Mouse (Mus musculus) lung, postnatal 10 days (tissue): Measurements from ENCODE around the gene Gm3298.
"Not testable (repeated sequence)": the region's sequence is repeated elsewhere in the genome, so short reads cannot be mapped to it uniquely, and the experiment has no call there.

Experiments used
- DNase-seq: peaks from one replicate; pipeline ENCODE4 v3.0.0; 2021

Gene Gm3298

DNA sequence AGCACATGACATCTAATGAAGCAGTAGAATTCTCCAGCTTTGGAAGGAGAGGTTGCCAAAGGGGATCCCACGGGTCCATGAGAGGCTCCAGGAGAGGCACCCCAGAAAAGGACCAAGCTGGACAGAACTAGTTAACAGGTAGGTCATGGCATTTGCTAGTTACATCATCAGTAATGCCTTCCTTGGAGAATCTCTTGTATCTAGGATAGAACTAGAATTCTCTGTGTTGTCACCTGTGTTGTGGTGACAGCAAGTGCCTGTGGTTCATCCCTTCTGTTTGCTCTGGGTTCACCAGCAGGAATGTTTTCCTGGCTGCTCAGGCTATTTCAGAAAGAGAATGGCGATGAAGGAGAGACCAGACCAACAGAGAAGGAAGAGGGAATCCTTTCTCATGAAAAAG, at the start of gene Gm3298:
Gene Gm3298, plus strand, starts transcription at position 301 of the 400 bp plus-strand sequence.
- DNase-seq = not testable (repeated sequence)

GRCm38 (mm10) chr14:4983635-4984034, 32.1 kb upstream of the Gm3298 start, which contains the start of gene Gm8297:
Gm8297 (plus strand) TSS chr14:4983935.
- DNase-seq = not testable (repeated sequence)

- not testable (repeated sequence) for DNase-seq
Measured at GRCm38 (mm10) chr14:5050329-5050728, 34.6 kb downstream of the Gm3298 start, which contains the start of gene 4930555G01Rik. 4930555G01Rik (plus strand) TSS chr14:5050629.
